Mouse (Mus musculus) forebrain, embryonic 15.5 days (tissue): ENCODE measurements around the gene Sike1. TPM values are rescaled to one million over a fixed set of nuclear protein-coding genes. Genes with fewer than 3 reads are reported as not detected.

Experiments
- ATAC-seq: fragments of 200-750 bp; cut with Nextera tagmentation; replicated peaks from 2 replicates; pipeline ENCODE4 v1.8.0; 2017; ENCODE audit warnings: mild to moderate bottlenecking, moderate TSS enrichment, moderate library complexity
- H3K27ac ChIP-seq: fragments of 300-500 bp; sonication (generic); replicated peaks from 2 replicates; pipeline ENCODE4 v1.5.1; 2015; ENCODE audit warnings: mild to moderate bottlenecking, inconsistent platforms
- H3K27me3 ChIP-seq: fragments of 300-500 bp; sonication (generic); 2 replicates; pipeline ENCODE4 v1.6.1; 2015; ENCODE audit warnings: inconsistent platforms
- H3K36me3 ChIP-seq: fragments of 300-500 bp; sonication (generic); 2 replicates; pipeline ENCODE4 v1.6.1; 2015; ENCODE audit warnings: mild to moderate bottlenecking, inconsistent platforms
- H3K4me1 ChIP-seq: fragments of 300-500 bp; sonication (generic); 2 replicates; pipeline ENCODE4 v1.6.1; 2015; ENCODE audit warnings: inconsistent platforms
- H3K4me2 ChIP-seq: fragments of 300-500 bp; sonication (generic); replicated peaks from 2 replicates; pipeline ENCODE4 v1.6.1; 2015; ENCODE audit warnings: mild to moderate bottlenecking, inconsistent platforms
- H3K4me3 ChIP-seq: fragments of 300-500 bp; sonication (generic); 2 replicates; pipeline ENCODE4 v1.5.1; 2015; ENCODE audit warnings: mild to moderate bottlenecking, inconsistent platforms
- H3K9ac ChIP-seq: fragments of 300-500 bp; sonication (generic); replicated peaks from 2 replicates; pipeline ENCODE4 v1.6.1; 2015; ENCODE audit warnings: mild to moderate bottlenecking, inconsistent platforms
- H3K9me3 ChIP-seq: fragments of 300-500 bp; sonication (generic); 2 replicates; pipeline ENCODE4 v1.6.1; 2016; ENCODE audit warnings: inconsistent platforms
- WGBS: fragments of 180-500 bp; shearing (Covaris S2); methylation state at CpG from one replicate; pipeline ENCODE4 v1.1.7; 2015; ENCODE audit warnings: mixed read lengths; 5-methylcytosine and 5-hydroxymethylcytosine counted together
- polyA plus RNA-seq: library from polyadenylated mRNA; unstranded; fragments of >200 nt; fragmentation: Nextera tagmentation; extraction: Ambion mirVana; gene quantifications from 2 replicates; pipeline ENCODE4 v1.2.1, GENCODE M21; 2015

Sike1 gene
- polyA plus RNA-seq, 1 experiment from 2014 or later, result 54.9 TPM

DNA sequence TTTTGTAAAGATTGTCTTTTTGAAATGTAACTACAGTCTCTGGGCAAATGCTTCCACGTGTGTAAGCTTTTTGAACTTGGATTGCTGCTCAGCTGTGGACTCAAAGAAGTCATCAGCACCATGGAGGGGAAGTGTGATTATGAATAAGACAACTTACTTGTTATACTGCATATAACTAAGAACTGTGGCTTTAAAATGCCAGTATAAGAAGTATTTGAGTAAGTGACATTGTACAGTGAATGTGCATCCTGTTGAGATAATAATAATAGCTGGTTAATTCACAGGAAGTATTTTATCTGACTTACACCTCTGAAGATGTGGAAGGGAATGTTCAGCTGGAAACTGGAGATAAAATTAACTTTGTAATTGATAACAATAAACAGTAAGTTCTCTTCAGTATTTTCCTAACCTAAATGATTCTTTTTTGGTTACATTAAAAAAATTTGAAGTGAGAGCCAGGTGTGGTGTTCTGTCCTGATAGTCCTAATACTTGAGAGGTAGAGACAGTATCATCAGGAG, 45.4 kb downstream of the Sike1 start:
- Histone ChIP-seq H3K9ac (no peak overlapping the region), H3K27me3 (no peaks in the 10 kb centered on the region), H3K4me2 (no peak overlapping the region), H3K27ac (no peak overlapping the region), H3K4me3 (no peak overlapping the region), H3K4me1 (no peaks in the 10 kb centered on the region), H3K9me3 (no peaks in the 10 kb centered on the region), H3K36me3 (peaks cover 72% of the 10 kb centered on the region)
- no peak for ATAC-seq
- WGBS, result 88% methylated on average over 1 of the region's 1 CpGs

DNA sequence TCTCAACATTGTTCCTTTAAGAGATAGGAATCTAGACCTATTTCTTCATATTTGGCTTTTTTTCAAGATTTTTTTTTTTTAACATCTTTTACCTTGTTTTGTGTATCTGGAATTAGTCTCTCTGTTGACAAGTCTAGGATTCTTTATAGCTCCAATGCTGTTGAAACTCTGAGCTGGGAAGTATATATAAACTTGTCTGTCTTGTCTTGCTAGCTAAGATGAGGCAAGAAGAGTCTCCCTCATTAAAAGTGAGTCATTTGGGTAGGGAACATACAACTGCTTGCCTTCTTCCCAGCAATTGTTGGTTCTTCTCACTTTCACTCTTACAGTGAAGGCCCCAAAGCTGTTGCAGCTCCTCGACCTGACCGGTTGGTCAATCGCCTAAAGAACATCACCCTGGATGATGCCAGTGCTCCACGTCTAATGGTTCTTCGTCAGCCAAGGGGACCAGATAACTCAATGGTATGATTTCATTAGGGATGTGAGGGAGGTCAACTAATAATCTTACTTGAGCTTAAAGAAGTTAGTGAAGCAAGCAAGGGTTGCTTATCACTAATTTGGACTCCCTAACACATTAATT, 60.6 kb downstream of the Sike1 start:
- Histone ChIP-seq H3K27me3 (no peaks in the 10 kb centered on the region), H3K4me1 (peaks cover 16% of the 10 kb centered on the region), H3K36me3 (peaks cover 64% of the 10 kb centered on the region), H3K4me2 (no peak overlapping the region), H3K9me3 (no peaks in the 10 kb centered on the region), H3K27ac (no peak overlapping the region), H3K4me3 (no peak overlapping the region), H3K9ac (no peak overlapping the region)
- no peak for ATAC-seq
- 88% methylated on average over 5 of the region's 5 CpGs for WGBS

DNA sequence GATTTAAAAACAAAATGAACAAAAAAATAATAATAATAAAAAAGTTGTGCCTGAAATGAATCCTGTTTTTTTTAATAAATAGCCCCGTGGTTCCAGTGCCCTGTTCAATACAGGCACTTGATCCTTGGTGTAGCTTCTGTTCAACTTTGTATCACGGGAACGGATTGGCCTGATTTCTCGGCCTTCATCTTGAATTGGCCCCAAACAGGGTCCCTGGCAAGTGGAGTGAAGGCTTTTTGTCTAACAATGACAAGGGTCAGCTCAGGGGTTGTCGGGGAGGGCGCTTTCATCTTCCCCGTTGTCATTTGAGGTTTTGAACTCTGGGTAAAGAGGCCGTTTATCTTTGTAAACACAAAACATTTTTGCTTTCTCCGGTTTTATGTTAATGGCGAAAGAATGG, 62.2 kb downstream of the Sike1 start:
- Histone ChIP-seq H3K36me3 (peaks cover 64% of the 10 kb centered on the region), H3K9me3 (no peaks in the 10 kb centered on the region)
- WGBS, result 1% methylated on average over 10 of the region's 10 CpGs

More for the DNA sequence above, 62.2 kb downstream of the Sike1 start:
- Histone ChIP-seq H3K27ac (peak overlapping the region; percentile 97), H3K9ac (peak overlapping the region; percentile 85), H3K4me3 (peak overlapping the region; percentile 79), H3K4me2 (peak overlapping the region; percentile 67), H3K4me1 (peaks cover 17% of the 10 kb centered on the region), H3K27me3 (no peaks in the 10 kb centered on the region)
- ATAC-seq, result peak; percentile 56

Other genes with a start within 250 kb of the Sike1 start
- 0.08 and 0.37 TPM in 2 replicates for gene Tshb, start 213.0 kb upstream of the Sike1 start, polyA plus RNA-seq
- gene Sycp1, start 59.6 kb upstream of the Sike1 start, polyA plus RNA-seq, result not detected in 2 replicates
- gene Nr1h5, start 31.6 kb upstream of the Sike1 start, polyA plus RNA-seq, result 0.13 TPM in 2 replicates
- 455 and 463 TPM in 2 replicates for gene Csde1, start 24.7 kb downstream of the Sike1 start, polyA plus RNA-seq
- gene Nras, start 62.6 kb downstream of the Sike1 start, polyA plus RNA-seq, result 120 and 122 TPM in 2 replicates
- 0.09 TPM in 1 of 2 replicates, not detected in the other for gene Ampd1, start 78.3 kb downstream of the Sike1 start, polyA plus RNA-seq
- gene Dennd2c, start 106.9 kb downstream of the Sike1 start, polyA plus RNA-seq, result 0.84 and 1.4 TPM in 2 replicates
- 244 and 247 TPM in 2 replicates for gene Bcas2, start 175.9 kb downstream of the Sike1 start, polyA plus RNA-seq